Mouse (Mus musculus) midbrain, embryonic 12.5 days (tissue): ENCODE results near the gene Ybx2. TPM values are rescaled to one million over a fixed set of nuclear protein-coding genes. Genes with fewer than 3 reads are reported as not detected.
A peak's percentile ranks its signal among the peaks of the same experiment; 100 is the strongest.
"Not testable (repeated sequence)": the region's sequence is repeated elsewhere in the genome, so short reads cannot be mapped to it uniquely, and the experiment has no call there.

Experiments used
- ATAC-seq: fragments of 200-750 bp; cut with Nextera tagmentation; 2 replicates; pipeline ENCODE4 v1.8.0; 2017; ENCODE audit warnings: low read depth, moderate TSS enrichment, moderate library complexity; ENCODE audit not compliant: low FRiP score
- H3K27ac ChIP-seq: fragments of 300-500 bp; sonication (generic); replicated peaks from 2 replicates; pipeline ENCODE4 v1.5.1; 2016; ENCODE audit warnings: mild to moderate bottlenecking
- H3K27me3 ChIP-seq: fragments of 300-500 bp; sonication (generic); 2 replicates; pipeline ENCODE4 v1.6.1; 2016; ENCODE audit warnings: mild to moderate bottlenecking
- H3K36me3 ChIP-seq: fragments of 300-500 bp; sonication (generic); 2 replicates; pipeline ENCODE4 v1.6.1; 2016
- H3K4me1 ChIP-seq: fragments of 300-500 bp; sonication (generic); 2 replicates; pipeline ENCODE4 v1.6.1; 2016
- H3K4me2 ChIP-seq: fragments of 300-500 bp; sonication (generic); replicated peaks from 2 replicates; pipeline ENCODE4 v1.6.1; 2016; ENCODE audit warnings: mild to moderate bottlenecking, moderate library complexity
- H3K4me3 ChIP-seq: fragments of 300-500 bp; sonication (generic); 2 replicates; pipeline ENCODE4 v1.5.1; 2016; ENCODE audit warnings: mild to moderate bottlenecking
- H3K9ac ChIP-seq: fragments of 300-500 bp; sonication (generic); replicated peaks from 2 replicates; pipeline ENCODE4 v1.6.1; 2016; ENCODE audit warnings: mild to moderate bottlenecking, moderate library complexity
- H3K9me3 ChIP-seq: fragments of 300-500 bp; sonication (generic); 2 replicates; pipeline ENCODE4 v1.6.1; 2016; ENCODE audit warnings: mild to moderate bottlenecking
- WGBS: fragments of 180-500 bp; shearing (Covaris S2); methylation state at CpG from one replicate; pipeline ENCODE4 v1.1.7; 2016; 5-methylcytosine and 5-hydroxymethylcytosine counted together
- polyA plus RNA-seq: library from polyadenylated mRNA; unstranded; fragments of >200 nt; fragmentation: Nextera tagmentation; extraction: Ambion mirVana; gene quantifications from 2 replicates; pipeline ENCODE4 v1.2.1, GENCODE M21; 2016

Gene Ybx2
- polyA plus RNA-seq, 1 experiment from 2014 or later, result 5.6 TPM

GRCm38 (mm10) chr11:69916652-69917378, 18.8 kb upstream of the Ybx2 start:
- not testable (repeated sequence) for H3K9me3 ChIP-seq, H3K4me2 ChIP-seq, H3K27me3 ChIP-seq, H3K27ac ChIP-seq, H3K4me3 ChIP-seq, H3K9ac ChIP-seq, ATAC-seq
- Histone ChIP-seq H3K36me3 (peaks cover 57% of the 10 kb centered on the region), H3K4me1 (peaks cover 45% of the 10 kb centered on the region)
- 60% methylated on average over 7 of the region's 7 CpGs for WGBS

GRCm38 (mm10) chr11:69917379-69917948, 18.1 kb upstream of the Ybx2 start:
- ATAC-seq, result no peak
- WGBS, result 93% methylated on average over 8 of the region's 8 CpGs
- H3K27ac ChIP-seq, result no peak overlapping the region
- peaks cover 50% of the 10 kb centered on the region for H3K36me3 ChIP-seq
- H3K27me3 ChIP-seq, result no peaks in the 10 kb centered on the region
- peaks cover 50% of the 10 kb centered on the region for H3K4me1 ChIP-seq
- H3K4me2 ChIP-seq, result no peak overlapping the region
- no peaks in the 10 kb centered on the region for H3K9me3 ChIP-seq
- no peak overlapping the region for H3K9ac ChIP-seq
- no peak overlapping the region for H3K4me3 ChIP-seq

- Histone ChIP-seq H3K27me3 (no peaks in the 10 kb centered on the region), H3K36me3 (peaks cover 44% of the 10 kb centered on the region), H3K4me1 (peaks cover 51% of the 10 kb centered on the region), H3K9me3 (no peaks in the 10 kb centered on the region), H3K4me2 (no peak overlapping the region), H3K27ac (no peak overlapping the region), H3K9ac (no peak overlapping the region), H3K4me3 (no peak overlapping the region)
- no peak for ATAC-seq
- WGBS, result 91% methylated on average over 5 of the region's 5 CpGs
These were observed 17.5 kb upstream of the Ybx2 start for GRCm38 (mm10) chr11:69918118-69918517.

- H3K36me3 ChIP-seq, result peaks cover 41% of the 10 kb centered on the region
- H3K27ac ChIP-seq, result peak overlapping the region; percentile 95
- no peak for ATAC-seq
These were observed 16.5 kb upstream of the Ybx2 start for GRCm38 (mm10) chr11:69919053-69919452.

GRCm38 (mm10) chr11:69919661-69920265, 15.8 kb upstream of the Ybx2 start:
- peak overlapping the region; percentile 96 for H3K4me2 ChIP-seq
- H3K36me3 ChIP-seq, result peaks cover 41% of the 10 kb centered on the region
- no peaks in the 10 kb centered on the region for H3K9me3 ChIP-seq
- peak overlapping the region; percentile 95 for H3K9ac ChIP-seq
- peak overlapping the region; percentile 95 for H3K27ac ChIP-seq
- no peaks in the 10 kb centered on the region for H3K27me3 ChIP-seq
- WGBS, result 2% methylated on average over 17 of the region's 17 CpGs
- peaks cover 39% of the 10 kb centered on the region for H3K4me1 ChIP-seq
- H3K4me3 ChIP-seq, result peak overlapping the region; percentile 98
- no peak for ATAC-seq

More at GRCm38 (mm10) chr11:69919053-69919452, 16.5 kb upstream of the Ybx2 start:
- no peaks in the 10 kb centered on the region for H3K9me3 ChIP-seq
- H3K9ac ChIP-seq, result peak overlapping the region; percentile 95; the same call in 1 of the 2 replicates
- H3K4me2 ChIP-seq, result peak overlapping the region; percentile 96
- peaks cover 45% of the 10 kb centered on the region for H3K4me1 ChIP-seq
- H3K27me3 ChIP-seq, result no peaks in the 10 kb centered on the region
- WGBS, result 80% methylated on average over 9 of the region's 9 CpGs
- H3K4me3 ChIP-seq, result peak overlapping the region; percentile 98

- Histone ChIP-seq H3K4me2 (peak overlapping the region; percentile 96), H3K4me1 (peaks cover 32% of the 10 kb centered on the region), H3K27me3 (no peaks in the 10 kb centered on the region), H3K36me3 (peaks cover 36% of the 10 kb centered on the region), H3K4me3 (peak overlapping the region; percentile 98), H3K9ac (peak overlapping the region; percentile 95), H3K9me3 (no peaks in the 10 kb centered on the region), H3K27ac (peak overlapping the region; percentile 95)
- peak; percentile 47 for ATAC-seq
- WGBS, result 1% methylated on average over 51 of the region's 65 CpGs
These were observed 15.1 kb upstream of the Ybx2 start for GRCm38 (mm10) chr11:69920266-69921031.

- peak within 1 kb of the TSS; percentile 98 for H3K4me3 ChIP-seq
- peak; percentile 95 for ATAC-seq
- H3K9me3 ChIP-seq, result no peaks in the 10 kb centered on the region
- peak within 1 kb of the TSS; percentile 95 for H3K9ac ChIP-seq
- H3K4me2 ChIP-seq, result peak within 1 kb of the TSS; percentile 96
- H3K27ac ChIP-seq, result peak within 1 kb of the TSS; percentile 95
- no peaks in the 10 kb centered on the region for H3K27me3 ChIP-seq
- WGBS, result under 1% methylated on average over 78 of the region's 78 CpGs
- peaks cover 27% of the 10 kb centered on the region for H3K36me3 ChIP-seq
- H3K4me1 ChIP-seq, result peaks cover 23% of the 10 kb centered on the region
These were observed 14.2 kb upstream of the Ybx2 start, which contains the start of gene Eif5a for GRCm38 (mm10) chr11:69921114-69922011. Eif5a (minus strand) TSS chr11:69921958.

- WGBS, result 5% methylated on average over 12 of the region's 12 CpGs
- H3K9me3 ChIP-seq, result no peaks in the 10 kb centered on the region
- H3K4me1 ChIP-seq, result peaks cover 22% of the 10 kb centered on the region
These were observed 13.4 kb upstream of the Ybx2 start for GRCm38 (mm10) chr11:69922012-69922756.

GRCm38 (mm10) chr11:69922796-69923195, 12.8 kb upstream of the Ybx2 start:
- WGBS, result 69% methylated on average over 3 of the region's 3 CpGs
- H3K9me3 ChIP-seq, result no peaks in the 10 kb centered on the region
- no peak for ATAC-seq
- H3K4me3 ChIP-seq, result no peak overlapping the region
- H3K4me2 ChIP-seq, result no peak overlapping the region
- H3K9ac ChIP-seq, result no peak overlapping the region
- no peak overlapping the region for H3K27ac ChIP-seq
- H3K36me3 ChIP-seq, result peaks cover 13% of the 10 kb centered on the region
- no peaks in the 10 kb centered on the region for H3K27me3 ChIP-seq
- peaks cover 22% of the 10 kb centered on the region for H3K4me1 ChIP-seq

More at GRCm38 (mm10) chr11:69922012-69922756, 13.4 kb upstream of the Ybx2 start:
- peak overlapping the region; percentile 98 for H3K4me3 ChIP-seq
- peak overlapping the region; percentile 63 for H3K9ac ChIP-seq
- H3K27ac ChIP-seq, result peak overlapping the region; percentile 95
- H3K4me2 ChIP-seq, result peak overlapping the region; percentile 62
- peaks cover 19% of the 10 kb centered on the region for H3K36me3 ChIP-seq
- ATAC-seq, result no peak
- no peaks in the 10 kb centered on the region for H3K27me3 ChIP-seq

GRCm38 (mm10) chr11:69927501-69927900, 8.1 kb upstream of the Ybx2 start:
- H3K27ac ChIP-seq, result no peak overlapping the region
- H3K27me3 ChIP-seq, result no peaks in the 10 kb centered on the region
- ATAC-seq, result no peak
- no peak overlapping the region for H3K4me3 ChIP-seq
- H3K9me3 ChIP-seq, result no peaks in the 10 kb centered on the region
- peaks cover 3% of the 10 kb centered on the region for H3K4me1 ChIP-seq
- no peak overlapping the region for H3K4me2 ChIP-seq
- 97% methylated on average over 2 of the region's 2 CpGs for WGBS
- no peaks in the 10 kb centered on the region for H3K36me3 ChIP-seq
- no peak overlapping the region for H3K9ac ChIP-seq
